Mouse (Mus musculus) neural tube, embryonic 14.5 days (tissue): ENCODE measurements at regions not wholly inside any gene's neighbourhood (a gene's known extent, or its start where the extent isn't known, plus 50 kb on each side); places are given as distances from the start of the nearest gene placed in this dataset.

Experiments used
- ATAC-seq: fragments of 200-750 bp; cut with Nextera tagmentation; 2 replicates; pipeline ENCODE4 v1.8.0; 2017; ENCODE audit warnings: low read depth, mild to moderate bottlenecking, moderate TSS enrichment, moderate library complexity
- H3K27ac ChIP-seq: fragments of 300-500 bp; sonication (generic); 2 replicates; pipeline ENCODE4 v1.5.1; 2014; ENCODE audit warnings: low read depth, mild to moderate bottlenecking, control low read depth, low read length, moderate library complexity, mixed read lengths
- H3K27me3 ChIP-seq: fragments of 300-500 bp; sonication (generic); 2 replicates; pipeline ENCODE4 v1.6.1; 2014; ENCODE audit warnings: low read length; ENCODE audit not compliant: control insufficient read depth, insufficient read depth
- H3K36me3 ChIP-seq: fragments of 300-500 bp; sonication (generic); 2 replicates; pipeline ENCODE4 v1.6.1; 2014; ENCODE audit warnings: low read length, mixed read lengths; ENCODE audit not compliant: control insufficient read depth, insufficient read depth
- H3K4me1 ChIP-seq: fragments of 300-500 bp; sonication (generic); 2 replicates; pipeline ENCODE4 v1.6.1; 2014; ENCODE audit warnings: low read length; ENCODE audit not compliant: control insufficient read depth, insufficient read depth
- H3K4me2 ChIP-seq: fragments of 300-500 bp; sonication (generic); 2 replicates; pipeline ENCODE4 v1.6.1; 2014; ENCODE audit warnings: mild to moderate bottlenecking, low read depth, low read length, control low read depth
- H3K4me3 ChIP-seq: fragments of 300-500 bp; sonication (generic); 2 replicates; pipeline ENCODE4 v1.5.1; 2014; ENCODE audit warnings: low read depth, low read length, control low read depth, mixed read lengths
- H3K9ac ChIP-seq: fragments of 300-500 bp; sonication (generic); replicated peaks from 2 replicates; pipeline ENCODE4 v1.6.1; 2014; ENCODE audit warnings: low read depth, mild to moderate bottlenecking, control low read depth, low read length, mixed read lengths
- H3K9me3 ChIP-seq: fragments of 300-500 bp; sonication (generic); 2 replicates; pipeline ENCODE4 v1.6.1; 2016; ENCODE audit warnings: low read length; ENCODE audit not compliant: control insufficient read depth
- WGBS: fragments of 180-500 bp; shearing (Covaris S2); extraction: QIAGEN DNeasy Blood & Tissue Kit; methylation state at CpG from one replicate; pipeline ENCODE4 v1.1.7; 2014; 5-methylcytosine and 5-hydroxymethylcytosine counted together

DNA sequence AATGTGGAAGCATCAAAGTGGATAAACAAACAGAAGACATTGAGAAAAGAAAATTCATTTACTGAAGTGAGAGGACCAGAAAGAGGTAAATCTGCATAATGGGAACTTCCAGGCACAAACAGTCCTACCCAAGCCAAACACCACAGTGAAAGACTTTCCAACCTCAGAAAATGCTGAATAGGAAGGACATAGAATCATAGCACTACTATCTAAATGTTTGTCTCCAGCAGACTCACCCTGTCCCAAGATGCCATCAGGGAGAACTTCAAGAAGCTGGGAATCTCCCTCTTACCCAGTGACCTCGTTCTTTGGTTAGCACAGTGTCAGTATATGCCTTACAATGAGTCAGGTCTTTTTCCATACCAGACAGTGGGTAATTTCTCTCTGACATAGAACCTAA, 783.4 kb downstream of the Stpg2 start:
- Histone ChIP-seq H3K27me3 (no peaks in the 10 kb centered on the region), H3K9me3 (no peaks in the 10 kb centered on the region), H3K4me1 (no peaks in the 10 kb centered on the region), H3K27ac (no peak overlapping the region), H3K4me3 (no peak overlapping the region), H3K36me3 (no peaks in the 10 kb centered on the region), H3K4me2 (no peak overlapping the region), H3K9ac (no peak overlapping the region)
- ATAC-seq, result no peak
- WGBS, result 58% methylated on average over 1 of the region's 1 CpGs

DNA sequence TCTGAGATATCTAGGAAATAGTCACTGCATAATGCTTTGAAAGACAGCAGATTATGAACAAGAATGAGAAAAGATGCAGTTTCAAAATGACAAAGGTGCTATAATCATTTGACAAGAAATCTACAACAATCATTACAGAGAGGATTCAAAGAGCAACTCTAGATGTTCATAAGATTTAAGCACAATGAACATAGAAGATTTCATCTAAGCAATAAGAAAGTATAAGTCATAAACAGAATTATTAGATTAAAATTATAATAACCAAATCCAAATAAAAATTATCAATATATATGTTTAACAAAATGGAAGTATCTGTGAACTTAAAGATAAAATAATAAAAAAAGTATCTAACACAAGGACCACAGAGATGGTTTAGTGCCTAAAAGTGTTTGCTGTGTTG, 783.9 kb downstream of the Stpg2 start:
- no peak overlapping the region for H3K27ac ChIP-seq
- no peaks in the 10 kb centered on the region for H3K27me3 ChIP-seq
- no peak overlapping the region for H3K4me3 ChIP-seq
- no peaks in the 10 kb centered on the region for H3K36me3 ChIP-seq
- no peak for ATAC-seq
- H3K9ac ChIP-seq, result no peak overlapping the region
- no peak overlapping the region for H3K4me2 ChIP-seq
- H3K9me3 ChIP-seq, result no peaks in the 10 kb centered on the region
- no peaks in the 10 kb centered on the region for H3K4me1 ChIP-seq

DNA sequence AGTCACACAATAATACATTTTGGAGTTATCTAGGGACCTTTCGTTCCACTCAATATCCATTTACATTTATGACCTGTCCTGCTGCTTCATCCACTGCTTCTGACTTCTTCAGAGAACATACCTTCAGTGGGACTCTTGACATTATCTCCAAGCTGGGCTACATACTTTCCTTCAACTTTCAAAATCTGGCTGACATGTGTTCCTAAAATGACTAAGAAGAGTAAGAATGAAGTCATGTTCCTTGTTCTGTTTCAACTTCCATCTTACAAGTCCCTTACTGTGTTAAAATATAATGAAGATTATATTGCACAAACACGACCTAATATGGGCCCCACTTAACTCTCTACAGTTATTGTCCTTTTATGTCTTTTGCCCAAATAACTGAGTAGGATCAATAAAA, 807.0 kb downstream of the Stpg2 start:
- 76% methylated on average over 2 of the region's 2 CpGs for WGBS
- no peaks in the 10 kb centered on the region for H3K9me3 ChIP-seq

DNA sequence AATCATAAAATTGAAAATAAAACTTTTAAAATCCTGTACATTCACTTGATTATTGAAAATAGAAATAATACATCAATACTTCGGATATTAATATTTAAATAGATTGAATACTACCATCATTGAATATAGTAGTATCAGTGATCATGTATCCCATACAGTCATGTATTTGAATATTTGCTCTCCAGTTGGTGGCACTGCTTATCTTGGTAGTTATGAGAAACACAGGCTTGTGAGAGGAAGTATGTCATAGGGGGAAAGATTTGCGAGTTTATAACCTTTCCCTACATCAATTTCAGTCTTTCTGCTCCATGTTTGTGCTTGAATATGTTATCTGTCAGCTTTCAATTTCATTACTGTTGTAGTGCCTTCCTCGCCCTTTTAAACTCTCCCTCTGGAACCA, 828.6 kb downstream of the Stpg2 start:
- no peak for ATAC-seq
- no peaks in the 10 kb centered on the region for H3K9me3 ChIP-seq
- H3K27me3 ChIP-seq, result no peaks in the 10 kb centered on the region
- no peaks in the 10 kb centered on the region for H3K4me1 ChIP-seq
- no peak overlapping the region for H3K4me2 ChIP-seq
- H3K36me3 ChIP-seq, result no peaks in the 10 kb centered on the region
- no peak overlapping the region for H3K9ac ChIP-seq
- H3K27ac ChIP-seq, result no peak overlapping the region
- no peak overlapping the region for H3K4me3 ChIP-seq
- WGBS, result 90% methylated on average over 3 of the region's 3 CpGs

More for the DNA sequence above, 807.0 kb downstream of the Stpg2 start:
- no peak for ATAC-seq
- H3K9ac ChIP-seq, result no peak overlapping the region
- H3K4me3 ChIP-seq, result no peak overlapping the region
- no peaks in the 10 kb centered on the region for H3K36me3 ChIP-seq
- no peak overlapping the region for H3K27ac ChIP-seq
- no peaks in the 10 kb centered on the region for H3K27me3 ChIP-seq
- H3K4me2 ChIP-seq, result no peak overlapping the region
- no peaks in the 10 kb centered on the region for H3K4me1 ChIP-seq

DNA sequence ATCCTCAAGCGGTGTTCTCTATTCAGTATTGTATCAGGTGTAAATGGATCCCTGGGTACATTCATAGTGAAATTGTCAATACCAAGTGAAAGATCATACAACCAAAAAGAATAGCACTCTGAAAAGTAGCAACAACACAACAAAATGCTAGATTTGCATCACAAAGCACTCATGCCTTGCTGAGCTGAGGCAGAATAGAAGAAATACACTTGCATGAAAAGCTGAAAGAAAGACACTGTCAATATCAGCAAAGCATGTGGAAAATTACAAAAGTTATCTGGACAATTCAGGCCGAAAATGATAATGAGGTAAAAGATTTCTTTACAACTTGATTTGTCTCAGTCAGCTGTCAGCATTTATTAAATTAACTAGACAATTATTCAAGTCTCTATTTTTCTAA, 829.6 kb downstream of the Stpg2 start:
- Histone ChIP-seq H3K27ac (no peak overlapping the region), H3K9me3 (no peaks in the 10 kb centered on the region), H3K4me1 (no peaks in the 10 kb centered on the region), H3K27me3 (no peaks in the 10 kb centered on the region), H3K36me3 (no peaks in the 10 kb centered on the region), H3K4me3 (no peak overlapping the region), H3K4me2 (no peak overlapping the region), H3K9ac (no peak overlapping the region)
- no peak for ATAC-seq
- WGBS, result 28% methylated on average over 2 of the region's 2 CpGs

DNA sequence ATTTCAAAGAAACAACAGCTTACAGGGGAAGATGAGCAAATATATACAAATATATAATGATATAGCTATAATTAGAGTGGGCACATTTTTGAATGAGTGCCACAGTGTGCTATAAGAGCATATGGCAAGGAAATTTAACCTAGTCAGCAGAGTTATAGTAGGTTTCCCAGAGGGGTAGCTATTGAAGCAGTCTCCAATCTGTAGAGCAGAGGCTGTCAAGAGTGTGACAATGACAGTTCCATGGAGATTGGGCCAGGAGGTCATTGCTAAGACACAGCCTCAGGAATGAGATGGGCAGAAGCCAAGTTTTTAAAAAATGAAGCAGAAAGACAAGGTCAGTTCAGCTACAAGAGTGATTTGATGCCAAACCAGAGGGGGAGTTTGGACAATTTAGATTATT, 839.4 kb downstream of the Stpg2 start:
- Histone ChIP-seq H3K9ac (no peak overlapping the region), H3K4me2 (no peak overlapping the region), H3K4me1 (no peaks in the 10 kb centered on the region), H3K4me3 (no peak overlapping the region), H3K27me3 (no peaks in the 10 kb centered on the region), H3K36me3 (no peaks in the 10 kb centered on the region), H3K9me3 (no peaks in the 10 kb centered on the region), H3K27ac (no peak overlapping the region)
- ATAC-seq, result no peak

DNA sequence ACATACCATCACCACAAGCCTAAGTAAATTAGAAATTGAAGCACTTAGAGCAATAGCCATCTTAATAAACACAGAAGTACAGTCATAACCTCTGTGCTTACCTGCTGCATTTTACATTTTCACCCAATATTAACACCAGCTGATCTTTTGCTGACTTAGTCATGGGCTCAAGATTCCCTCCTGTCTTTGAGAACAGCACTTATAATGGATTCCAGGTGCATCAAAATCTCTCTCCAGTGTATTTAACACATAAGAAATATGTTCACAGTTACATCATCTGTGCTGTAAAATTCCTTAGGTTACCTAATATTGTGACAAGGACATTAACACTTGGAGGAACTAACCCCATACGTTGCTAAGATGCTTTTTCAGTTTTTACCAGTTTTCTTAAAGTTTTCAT, 849.1 kb downstream of the Stpg2 start:
- Histone ChIP-seq H3K27me3 (no peaks in the 10 kb centered on the region), H3K9ac (no peak overlapping the region), H3K36me3 (no peaks in the 10 kb centered on the region), H3K27ac (no peak overlapping the region), H3K9me3 (no peaks in the 10 kb centered on the region), H3K4me3 (no peak overlapping the region), H3K4me1 (no peaks in the 10 kb centered on the region), H3K4me2 (no peak overlapping the region)
- WGBS, result 76% methylated on average over 1 of the region's 1 CpGs
- ATAC-seq, result no peak

DNA sequence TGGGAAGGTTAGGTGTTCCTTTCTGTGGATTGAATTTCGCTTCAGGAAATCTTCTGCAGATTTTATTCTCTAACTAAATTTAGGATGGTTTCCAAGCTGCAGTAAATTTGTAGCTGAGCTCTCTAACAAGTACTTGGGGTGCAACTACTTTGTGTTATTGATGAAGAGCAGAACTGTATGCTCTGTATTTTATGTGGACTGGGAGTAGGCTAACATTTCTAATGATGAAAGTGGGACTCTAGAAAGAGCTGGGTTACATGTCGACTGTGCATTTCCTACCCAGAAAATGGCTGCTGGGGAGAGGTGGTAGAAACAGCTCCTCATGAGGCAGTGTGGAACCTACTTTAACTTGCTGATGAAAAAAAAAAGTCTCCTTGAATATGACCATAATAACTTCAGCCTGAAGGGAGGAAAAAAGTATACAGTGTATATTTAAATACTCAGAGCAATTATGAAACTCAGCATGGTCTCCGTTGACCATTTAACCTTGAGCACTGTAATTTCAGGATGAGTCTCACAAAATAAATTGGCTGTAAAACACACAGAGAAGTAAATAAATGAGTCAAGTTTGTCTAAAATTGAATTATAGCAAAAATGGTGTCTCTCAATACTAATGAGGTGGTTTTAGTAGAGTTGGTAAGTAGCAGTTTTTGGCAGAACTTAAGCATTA, 852.6 kb downstream of the Stpg2 start:
- H3K4me1 ChIP-seq, result no peaks in the 10 kb centered on the region
- H3K27me3 ChIP-seq, result no peaks in the 10 kb centered on the region
- no peak overlapping the region for H3K27ac ChIP-seq
- no peak overlapping the region for H3K9ac ChIP-seq
- no peaks in the 10 kb centered on the region for H3K9me3 ChIP-seq
- WGBS, result 83% methylated on average over 3 of the region's 3 CpGs
- no peaks in the 10 kb centered on the region for H3K36me3 ChIP-seq
- H3K4me3 ChIP-seq, result no peak overlapping the region
- no peak for ATAC-seq
- no peak overlapping the region for H3K4me2 ChIP-seq

DNA sequence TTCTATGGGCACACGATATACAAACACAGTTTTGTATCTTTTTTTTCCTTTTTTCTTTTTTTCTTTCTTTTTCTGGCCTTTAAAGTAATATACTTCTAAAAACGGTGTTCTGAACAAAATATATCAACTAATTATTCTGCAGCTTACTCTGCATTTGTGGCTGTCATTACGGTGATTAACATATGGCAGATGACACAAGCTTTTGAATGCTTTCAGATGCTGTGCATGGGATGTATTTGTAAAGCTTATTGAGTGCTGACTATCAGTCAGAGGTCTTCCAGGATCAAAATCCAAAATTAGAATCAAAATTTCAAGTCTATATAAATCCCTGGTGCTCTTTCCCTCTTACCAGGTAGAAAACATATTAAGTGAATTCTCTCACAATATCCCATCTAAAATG, 853.6 kb downstream of the Stpg2 start:
- no peak for ATAC-seq
- H3K27ac ChIP-seq, result no peak overlapping the region
- H3K36me3 ChIP-seq, result no peaks in the 10 kb centered on the region
- WGBS, result 78% methylated on average over 3 of the region's 3 CpGs
- no peaks in the 10 kb centered on the region for H3K4me1 ChIP-seq
- no peak overlapping the region for H3K4me3 ChIP-seq
- no peak overlapping the region for H3K9ac ChIP-seq
- no peak overlapping the region for H3K4me2 ChIP-seq
- H3K27me3 ChIP-seq, result no peaks in the 10 kb centered on the region
- H3K9me3 ChIP-seq, result no peaks in the 10 kb centered on the region
